Mouse (Mus musculus): ENCODE measurements around the gene Ccdc63.

DNA sequence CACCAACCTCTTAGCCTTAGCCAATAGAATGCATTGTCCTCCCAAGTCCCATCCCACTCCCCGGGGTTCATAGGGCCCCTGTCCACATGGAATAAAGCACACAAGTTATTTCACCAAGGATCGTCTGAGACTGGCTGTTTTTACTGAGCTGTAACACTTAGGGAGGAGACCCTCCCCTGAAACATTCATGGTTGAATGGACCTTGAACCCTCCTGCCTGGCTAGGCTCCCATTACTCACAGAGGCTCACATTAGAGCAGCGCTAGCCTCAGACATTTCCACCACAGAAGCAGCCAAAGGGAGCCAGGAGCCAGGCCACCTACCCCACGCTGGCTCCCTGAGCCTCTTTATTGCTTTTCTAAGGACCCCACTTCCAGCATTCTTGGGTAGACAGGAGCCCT lies 63.4 kb downstream of the Ccdc63 start:
- TF ChIP-seq POLR2A (IDR thresholded peaks at IDR 0.05; ENCODE audit: insufficient read depth, low read depth, low read length) (no peak), CTCF (IDR thresholded peaks at IDR 0.05; ENCODE audit: insufficient read depth, low read depth, low read length) (no peak)

All from olfactory bulb, adult 2 months (tissue).